Mouse (Mus musculus) liver, adult 10 weeks (tissue): Measurements from ENCODE around the gene Serp2. TPM values are rescaled to one million over a fixed set of nuclear protein-coding genes. Genes with fewer than 3 reads are reported as not detected.

ENCODE experiments used
- polyA plus RNA-seq: library from polyadenylated mRNA; stranded (reverse); fragments of 350-450 nt; fragmentation: Illumina TruSeq; extraction: RNeasy Lipid Tissue Mini Kit (QIAGEN cat#74804); gene quantifications from one replicate; pipeline ENCODE4 v1.2.3, GENCODE M21; 2014; ENCODE audit warnings: low read depth, low replicate concordance

Serp2 gene
- polyA plus RNA-seq, result not detected

DNA sequence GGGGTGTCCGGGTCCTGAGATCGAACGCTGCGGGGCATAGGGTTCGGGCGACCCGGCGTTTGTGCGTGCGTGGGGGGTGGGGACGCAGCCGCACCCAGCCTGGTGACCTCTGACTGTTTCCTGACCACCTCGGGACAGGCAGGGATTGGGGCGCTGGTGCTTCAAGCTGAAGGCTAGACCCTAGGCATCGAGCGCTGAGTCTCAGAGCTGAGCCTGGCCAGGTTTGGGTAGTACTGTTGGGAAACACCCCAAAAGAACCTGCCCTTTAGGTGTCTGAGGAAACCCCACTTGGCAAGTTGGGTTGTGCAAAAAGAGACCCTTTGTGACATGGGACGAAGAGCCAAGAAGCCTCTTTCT lies at the start of gene Serp2:
Gene Serp2 (minus strand): TSS at position 38 of the 357 bp plus-strand sequence.

Other genes starting within 250 kb of the Serp2 start
- 81.7 TPM for gene Tsc22d1, start 141.9 kb downstream of the Serp2 start, polyA plus RNA-seq